Mouse (Mus musculus) WW6 (cell line): ENCODE measurements around the gene Epha3.

Source experiments
- DNase-seq: peaks from one replicate; pipeline ENCODE4 v3.0.0-alpha.2; 2013; ENCODE audit warnings: low read depth, low spot score

The Epha3 gene

DNA sequence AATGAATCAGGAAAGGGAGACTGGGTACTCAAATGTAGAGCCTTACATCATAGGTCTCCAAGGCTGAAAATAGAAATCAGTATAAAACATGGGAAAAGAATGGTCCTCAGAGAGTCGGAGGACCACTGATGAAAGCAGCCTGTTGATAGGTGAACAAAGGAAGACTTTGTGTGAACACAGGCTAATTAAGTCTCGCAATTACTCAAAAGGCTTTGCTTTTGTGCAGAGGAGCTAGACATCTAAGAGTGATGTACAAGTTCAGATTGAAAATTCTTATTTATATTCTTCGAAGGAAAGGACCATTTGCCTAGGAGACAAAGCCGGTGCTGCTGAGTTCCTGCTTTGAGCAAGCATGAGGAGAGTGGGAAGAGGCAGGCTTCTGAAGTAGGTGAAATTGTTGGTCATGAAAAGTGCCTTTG is 363.0 kb downstream of the Epha3 start:
- DNase-seq, result no peak
